Mouse (Mus musculus) kidney, embryonic 14.5 days (tissue): Measurements from ENCODE around the gene Leng1. TPM values are rescaled to one million over a fixed set of nuclear protein-coding genes. Genes with fewer than 3 reads are reported as not detected.
"Not testable (repeated sequence)": the region's sequence is repeated elsewhere in the genome, so short reads cannot be mapped to it uniquely, and the experiment has no call there.

Source experiments
- ATAC-seq: fragments of 200-750 bp; cut with Nextera tagmentation; 2 replicates; pipeline ENCODE4 v1.8.0; 2017; ENCODE audit warnings: moderate number of reproducible peaks, mild to moderate bottlenecking, moderate TSS enrichment, moderate library complexity; ENCODE audit not compliant: low FRiP score, low TSS enrichment
- H3K27ac ChIP-seq: fragments of 300-500 bp; sonication (generic); 2 replicates; pipeline ENCODE4 v1.5.1; 2014; ENCODE audit warnings: low read depth, mild to moderate bottlenecking, low read length, moderate library complexity, mixed read lengths
- H3K27me3 ChIP-seq: fragments of 300-500 bp; sonication (generic); 2 replicates; pipeline ENCODE4 v1.6.1; 2014; ENCODE audit warnings: mild to moderate bottlenecking, low read length; ENCODE audit not compliant: control insufficient read depth, insufficient read depth
- H3K36me3 ChIP-seq: fragments of 300-500 bp; sonication (generic); 2 replicates; pipeline ENCODE4 v1.6.1; 2014; ENCODE audit warnings: low read length, mixed read lengths; ENCODE audit not compliant: control insufficient read depth, insufficient read depth
- H3K4me1 ChIP-seq: fragments of 300-500 bp; sonication (generic); 2 replicates; pipeline ENCODE4 v1.6.1; 2014; ENCODE audit warnings: low read length, mixed read lengths; ENCODE audit not compliant: control insufficient read depth, insufficient read depth
- H3K4me2 ChIP-seq: fragments of 300-500 bp; sonication (generic); replicated peaks from 2 replicates; pipeline ENCODE4 v1.6.1; 2014; ENCODE audit warnings: low read depth, mild to moderate bottlenecking, low read length
- H3K4me3 ChIP-seq: fragments of 300-500 bp; sonication (generic); 2 replicates; pipeline ENCODE4 v1.5.1; 2014; ENCODE audit warnings: mild to moderate bottlenecking, low read length
- H3K9ac ChIP-seq: fragments of 300-500 bp; sonication (generic); 2 replicates; pipeline ENCODE4 v1.6.1; 2014; ENCODE audit warnings: low read depth, mild to moderate bottlenecking, low read length, moderate library complexity
- H3K9me3 ChIP-seq: fragments of 300-500 bp; sonication (generic); 2 replicates; pipeline ENCODE4 v1.6.1; 2016; ENCODE audit warnings: low read length; ENCODE audit not compliant: control insufficient read depth
- WGBS: fragments of 180-500 bp; shearing (Covaris S2); extraction: QIAGEN DNeasy Blood & Tissue Kit; methylation state at CpG from one replicate; pipeline ENCODE4 v1.1.7; 2014; 5-methylcytosine and 5-hydroxymethylcytosine counted together
- polyA plus RNA-seq: library from polyadenylated mRNA; unstranded; fragments of >200 nt; fragmentation: Nextera tagmentation; extraction: Ambion mirVana; gene quantifications from 2 replicates; pipeline ENCODE4 v1.2.1, GENCODE M21; 2014

Leng1 gene
- polyA plus RNA-seq, 1 experiment from 2014 or later: 12.2 TPM

GRCm38 (mm10) chr7:3705911-3706310 lies 40.3 kb upstream of the Leng1 start:
- Histone ChIP-seq H3K27me3 (no peaks in the 10 kb centered on the region), H3K9ac (peak overlapping the region; percentile 94), H3K4me2 (peak overlapping the region; percentile 87), H3K4me3 (peak overlapping the region; percentile 91), H3K27ac (no peak overlapping the region), H3K4me1 (peaks cover 3% of the 10 kb centered on the region; the same call in 1 of the 2 replicates), H3K9me3 (no peaks in the 10 kb centered on the region), H3K36me3 (peaks cover 30% of the 10 kb centered on the region)
- 17% methylated on average over 6 of the region's 6 CpGs for WGBS
- ATAC-seq: no peak

GRCm38 (mm10) chr7:3705461-3705860 lies 39.8 kb upstream of the Leng1 start:
- not testable (repeated sequence) for ATAC-seq, H3K9me3 ChIP-seq, H3K27me3 ChIP-seq, H3K4me1 ChIP-seq
- 1% methylated on average over 6 of the region's 7 CpGs for WGBS
- peaks cover 32% of the 10 kb centered on the region for H3K36me3 ChIP-seq
- peak overlapping the region; percentile 87 for H3K4me2 ChIP-seq
- peak overlapping the region; percentile 94 for H3K9ac ChIP-seq
- peak overlapping the region; percentile 91 for H3K4me3 ChIP-seq
- peak overlapping the region; percentile 95; the same call in 1 of the 2 replicates for H3K27ac ChIP-seq

GRCm38 (mm10) chr7:3704475-3704874 lies 38.8 kb upstream of the Leng1 start:
- H3K9me3 ChIP-seq: no peaks in the 10 kb centered on the region
- H3K4me1 ChIP-seq: peaks cover 3% of the 10 kb centered on the region; the same call in 1 of the 2 replicates
- H3K4me2 ChIP-seq: peak overlapping the region; percentile 87
- H3K36me3 ChIP-seq: peaks cover 40% of the 10 kb centered on the region
- H3K9ac ChIP-seq: peak overlapping the region; percentile 94
- WGBS: 0% methylated on average over 20 of the region's 20 CpGs
- peak; percentile 25 for ATAC-seq
- H3K4me3 ChIP-seq: peak overlapping the region; percentile 91
- H3K27ac ChIP-seq: peak overlapping the region; percentile 95
- H3K27me3 ChIP-seq: no peaks in the 10 kb centered on the region

GRCm38 (mm10) chr7:3703879-3704441 lies 38.3 kb upstream of the Leng1 start, which contains the start of gene Rps9:
Rps9 (plus strand) TSS chr7:3703993.
- WGBS: 1% methylated on average over 42 of the region's 42 CpGs
- no peaks in the 10 kb centered on the region for H3K9me3 ChIP-seq
- peak within 1 kb of the TSS; percentile 87 for H3K4me2 ChIP-seq
- H3K27me3 ChIP-seq: no peaks in the 10 kb centered on the region
- peak; percentile 95 for ATAC-seq
- H3K27ac ChIP-seq: peak within 1 kb of the TSS; percentile 95
- peak within 1 kb of the TSS; percentile 94 for H3K9ac ChIP-seq
- peaks cover 3% of the 10 kb centered on the region; the same call in 1 of the 2 replicates for H3K4me1 ChIP-seq
- peaks cover 40% of the 10 kb centered on the region for H3K36me3 ChIP-seq
- H3K4me3 ChIP-seq: peak within 1 kb of the TSS; percentile 91

GRCm38 (mm10) chr7:3703148-3703878 lies 37.7 kb upstream of the Leng1 start:
- H3K36me3 ChIP-seq: peaks cover 46% of the 10 kb centered on the region
- 21% methylated on average over 6 of the region's 6 CpGs for WGBS

GRCm38 (mm10) chr7:3698471-3698870 lies 32.8 kb upstream of the Leng1 start:
- Histone ChIP-seq H3K4me3 (no peak overlapping the region), H3K36me3 (peaks cover 43% of the 10 kb centered on the region), H3K4me1 (peaks cover 9% of the 10 kb centered on the region; the same call in 1 of the 2 replicates), H3K9ac (no peak overlapping the region), H3K27ac (no peak overlapping the region), H3K4me2 (no peak overlapping the region), H3K27me3 (no peaks in the 10 kb centered on the region), H3K9me3 (no peaks in the 10 kb centered on the region)
- 94% methylated on average over 6 of the region's 6 CpGs for WGBS
- ATAC-seq: no peak

More at GRCm38 (mm10) chr7:3703148-3703878, 37.7 kb upstream of the Leng1 start:
- Histone ChIP-seq H3K27ac (peak overlapping the region; percentile 95; the same call in 1 of the 2 replicates), H3K4me2 (peak overlapping the region; percentile 47), H3K27me3 (no peaks in the 10 kb centered on the region), H3K9me3 (no peaks in the 10 kb centered on the region), H3K4me3 (peak overlapping the region; percentile 91), H3K9ac (peak overlapping the region; percentile 54), H3K4me1 (peaks cover 3% of the 10 kb centered on the region; the same call in 1 of the 2 replicates)
- ATAC-seq: peak; percentile 36

- not testable (repeated sequence) for H3K9me3 ChIP-seq, ATAC-seq, H3K27me3 ChIP-seq
- peak overlapping the region; percentile 94 for H3K27ac ChIP-seq
- peak overlapping the region; percentile 81 for H3K4me2 ChIP-seq
- peaks cover 15% of the 10 kb centered on the region for H3K4me1 ChIP-seq
- H3K4me3 ChIP-seq: peak overlapping the region; percentile 79
- peak overlapping the region; percentile 89 for H3K9ac ChIP-seq
- WGBS: 5% methylated on average over 9 of the region's 9 CpGs
- H3K36me3 ChIP-seq: peaks cover 40% of the 10 kb centered on the region
Observed at GRCm38 (mm10) chr7:3694949-3695305, 29.3 kb upstream of the Leng1 start.

- peaks cover 37% of the 10 kb centered on the region for H3K36me3 ChIP-seq
- peak overlapping the region; percentile 89 for H3K9ac ChIP-seq
- H3K27ac ChIP-seq: peak overlapping the region; percentile 94
- under 1% methylated on average over 40 of the region's 55 CpGs for WGBS
- H3K4me2 ChIP-seq: peak overlapping the region; percentile 81
- no peaks in the 10 kb centered on the region for H3K27me3 ChIP-seq
- peak; percentile 77 for ATAC-seq
- peak overlapping the region; percentile 79 for H3K4me3 ChIP-seq
- peaks cover 15% of the 10 kb centered on the region for H3K4me1 ChIP-seq
- H3K9me3 ChIP-seq: no peaks in the 10 kb centered on the region
Observed at GRCm38 (mm10) chr7:3694076-3694948, 28.7 kb upstream of the Leng1 start.
